Mouse (Mus musculus): ENCODE measurements around the gene Prl7c1.
"Not testable (repeated sequence)": the region's sequence is repeated elsewhere in the genome, so short reads cannot be mapped to it uniquely, and the experiment has no call there.

Gene Prl7c1

GRCm38 (mm10) chr13:27780704-27781103 is at the start of gene Prl7c1:
TSS of gene Prl7c1 (minus strand) at chr13:27780804.
- CTCF ChIA-PET, POLR2A ChIA-PET: not testable (repeated sequence)

DNA sequence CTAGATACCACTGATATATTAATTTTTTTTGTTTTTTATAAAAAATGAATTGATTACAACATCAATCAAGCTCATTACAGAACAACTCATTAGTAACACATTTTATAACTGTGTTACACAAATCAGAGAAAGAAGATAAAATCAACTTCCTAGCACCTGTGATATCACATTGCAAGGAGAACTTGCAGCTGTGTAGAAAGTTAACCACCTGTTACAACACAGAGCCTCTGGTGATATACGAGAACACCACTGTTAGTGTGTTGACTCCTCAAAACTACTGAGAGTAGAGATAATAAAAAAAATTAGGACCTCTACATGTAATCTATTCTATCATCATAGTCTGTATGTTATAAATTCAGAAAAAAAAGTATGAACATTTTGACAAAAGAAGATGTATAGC is 22.2 kb upstream of the Prl7c1 start:
- POLR2A ChIA-PET: no interaction called here
- CTCF ChIA-PET: no interaction called here

DNA sequence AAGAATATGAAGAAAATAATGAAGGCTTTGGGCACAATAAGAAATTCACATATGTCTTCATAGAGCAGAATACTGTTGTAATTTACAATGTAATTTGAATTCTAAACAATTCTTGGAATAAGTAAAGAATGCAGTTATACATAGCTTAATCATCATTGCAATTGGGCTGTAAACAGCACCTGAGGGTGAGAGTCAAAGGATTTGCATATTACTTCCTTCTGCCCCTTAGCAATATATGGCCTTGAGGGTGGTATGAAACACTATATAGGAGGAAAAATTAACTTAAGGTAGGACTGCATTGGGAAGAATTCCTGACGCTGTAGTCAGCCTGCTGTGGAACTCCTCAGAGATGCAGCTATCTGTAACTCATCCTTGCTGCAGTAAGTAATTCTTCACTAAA is 20.8 kb upstream of the Prl7c1 start, which contains the start of gene Prl2a1:
Gene Prl2a1, plus strand, starts transcription at position 301 of the 400 bp plus-strand sequence.
- POLR2A ChIA-PET: no interaction called here

GRCm38 (mm10) chr13:27799303-27799702 is 18.7 kb upstream of the Prl7c1 start:
- POLR2A ChIA-PET: no interaction called here
- CTCF ChIA-PET: interaction anchor here in 1 of 4 experiments (0.5 kb wide), 1 partner anchor 74 kb away, joined by 3 read pairs; no protein-coding TSS in a partner anchor

More for the DNA sequence above, 20.8 kb upstream of the Prl7c1 start, which contains the start of gene Prl2a1:
- CTCF ChIA-PET: no interaction called here

GRCm38 (mm10) chr13:27734512-27735186 is 46.0 kb downstream of the Prl7c1 start:
- CTCF ChIA-PET: no interaction called here
- POLR2A ChIA-PET: no interaction called here

DNA sequence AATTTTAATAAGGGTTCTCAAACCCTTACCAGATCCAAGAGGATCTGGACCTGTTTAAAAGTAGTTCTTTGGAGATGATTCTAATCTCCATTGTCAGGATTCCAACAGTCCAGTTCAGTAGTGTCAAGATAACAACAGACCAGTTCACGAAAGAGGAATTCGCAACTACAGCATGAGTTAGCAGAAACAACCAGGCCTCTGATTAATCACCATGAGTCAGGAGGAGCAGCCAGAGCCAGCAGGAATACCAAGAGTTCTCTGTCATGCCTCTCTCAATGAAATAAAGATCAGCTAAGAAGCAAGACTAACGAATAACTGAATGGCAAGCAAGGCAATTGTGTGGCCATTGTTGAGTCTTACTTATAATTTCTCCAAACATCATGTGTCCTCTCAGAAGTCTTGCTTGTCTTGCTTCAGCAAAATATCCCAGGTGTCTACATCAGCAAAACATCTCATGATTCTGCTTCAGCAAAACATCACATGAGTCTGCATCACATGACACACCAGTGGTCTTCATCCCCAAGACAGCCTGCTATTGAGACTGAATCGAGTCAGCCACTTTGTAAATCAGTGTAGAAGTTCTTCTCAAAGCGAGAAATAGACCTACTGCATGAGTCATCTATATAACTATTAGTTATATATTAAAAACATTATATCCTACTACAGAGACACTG is 50.2 kb downstream of the Prl7c1 start:
- POLR2A ChIA-PET, CTCF ChIA-PET: not testable (repeated sequence)

GRCm38 (mm10) chr13:27725057-27725456 is 55.5 kb downstream of the Prl7c1 start:
- CTCF ChIA-PET, POLR2A ChIA-PET: not testable (repeated sequence)

Data from embryonic stem cell, embryonic (primary cell).